Mouse (Mus musculus): Measurements from ENCODE around the gene Nsun4. TPM values are rescaled to one million over a fixed set of nuclear protein-coding genes. Genes with fewer than 3 reads are reported as not detected.

The Nsun4 gene
- polyA plus RNA-seq, 1 experiment from 2014 or later, result 21.3 TPM

- Histone ChIP-seq H3K4me3 (ENCODE audit: low read depth, low read length) (peak overlapping the region; percentile 98), H3K4me1 (ENCODE audit: control insufficient read depth, insufficient read depth, low read length) (no peaks in the 10 kb centered on the region), H3K4me2 (ENCODE audit: low read depth, low read length) (peak overlapping the region; percentile 72), H3K36me3 (replicated peaks; ENCODE audit: control insufficient read depth, insufficient read depth, low read depth, low read length) (peaks cover 4% of the 10 kb centered on the region), H3K9ac (replicated peaks; ENCODE audit: low read length) (peak overlapping the region; percentile 88), H3K9me3 (replicated peaks; ENCODE audit: control insufficient read depth, low read length) (no peaks in the 10 kb centered on the region), H3K27me3 (ENCODE audit: control insufficient read depth, insufficient read depth, low read length) (no peaks in the 10 kb centered on the region), H3K27ac (replicated peaks; ENCODE audit: low read depth, low read length) (peak overlapping the region; percentile 97)
- ATAC-seq (replicated peaks; ENCODE audit: insufficient number of reproducible peaks, low FRiP score, low TSS enrichment, low read depth), result peak; percentile 74
- under 1% methylated on average over 70 of the region's 77 CpGs for WGBS
- DNase-seq (ENCODE audit: low spot score), result peak; percentile 75
Observed at GRCm38 (mm10) chr4:116075631-116076368, 22.1 kb upstream of the Nsun4 start.

GRCm38 (mm10) chr4:116074861-116075620, 21.4 kb upstream of the Nsun4 start, which contains the start of the genes Uqcrh and Lrrc41:
Gene Uqcrh (minus strand): TSS chr4:116075071.
Gene Lrrc41 (plus strand): TSS chr4:116075269.
- ATAC-seq (replicated peaks; ENCODE audit: insufficient number of reproducible peaks, low FRiP score, low TSS enrichment, low read depth) (peak; percentile 90), DNase-seq (ENCODE audit: low spot score) (peak; percentile 96)
- Histone ChIP-seq H3K9ac (replicated peaks; ENCODE audit: low read length) (peak within 1 kb of the TSS; percentile 88), H3K4me1 (ENCODE audit: control insufficient read depth, insufficient read depth, low read length) (no peaks in the 10 kb centered on the region), H3K9me3 (replicated peaks; ENCODE audit: control insufficient read depth, low read length) (no peaks in the 10 kb centered on the region), H3K36me3 (replicated peaks; ENCODE audit: control insufficient read depth, insufficient read depth, low read depth, low read length) (no peaks in the 10 kb centered on the region; the same call in 1 of the 2 replicates), H3K27me3 (ENCODE audit: control insufficient read depth, insufficient read depth, low read length) (no peaks in the 10 kb centered on the region), H3K4me2 (ENCODE audit: low read depth, low read length) (peak within 1 kb of the TSS; percentile 72), H3K27ac (replicated peaks; ENCODE audit: low read depth, low read length) (peak within 1 kb of the TSS; percentile 97), H3K4me3 (ENCODE audit: low read depth, low read length) (peak within 1 kb of the TSS; percentile 98)
- WGBS, result under 1% methylated on average over 55 of the region's 55 CpGs

DNA sequence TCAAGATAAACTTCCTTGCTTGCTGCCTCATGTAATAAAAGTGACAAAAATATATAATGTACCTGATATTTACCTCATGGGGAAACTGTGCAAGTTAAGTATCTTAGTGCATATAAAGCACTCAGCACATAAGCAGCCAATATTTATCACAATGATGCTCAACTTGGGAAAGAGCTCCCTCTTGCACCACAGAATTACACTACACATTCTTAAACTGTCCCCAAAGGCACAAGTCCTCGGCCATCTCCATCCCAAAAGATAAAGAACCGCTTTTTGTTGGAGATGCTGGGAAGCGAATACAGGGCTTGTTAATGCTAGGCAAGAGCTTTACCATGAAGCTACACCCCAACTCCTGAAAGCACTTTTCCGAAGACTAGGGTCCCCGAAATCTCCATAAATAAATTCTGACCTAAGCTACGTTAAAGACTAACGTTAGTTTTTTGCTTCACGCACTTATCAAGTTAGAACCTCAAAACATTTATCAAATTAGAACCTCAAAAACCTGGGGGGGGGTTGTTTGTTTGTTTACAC, 20.5 kb upstream of the Nsun4 start:
- no peaks in the 10 kb centered on the region for H3K9me3 ChIP-seq (replicated peaks; ENCODE audit: control insufficient read depth, low read length)
- ATAC-seq (replicated peaks; ENCODE audit: insufficient number of reproducible peaks, low FRiP score, low TSS enrichment, low read depth) (no peak), DNase-seq (ENCODE audit: low spot score) (peak; percentile 39)
- H3K9ac ChIP-seq (replicated peaks; ENCODE audit: low read length), result peak overlapping the region; percentile 57
- H3K36me3 ChIP-seq (replicated peaks; ENCODE audit: control insufficient read depth, insufficient read depth, low read depth, low read length), result no peaks in the 10 kb centered on the region
- H3K4me1 ChIP-seq (ENCODE audit: control insufficient read depth, insufficient read depth, low read length), result no peaks in the 10 kb centered on the region
- WGBS, result 2% methylated on average over 8 of the region's 8 CpGs
- peak overlapping the region; percentile 98 for H3K4me3 ChIP-seq (ENCODE audit: low read depth, low read length)
- H3K4me2 ChIP-seq (ENCODE audit: low read depth, low read length), result peak overlapping the region; percentile 45
- no peaks in the 10 kb centered on the region for H3K27me3 ChIP-seq (ENCODE audit: control insufficient read depth, insufficient read depth, low read length)
- H3K27ac ChIP-seq (replicated peaks; ENCODE audit: low read depth, low read length), result no peak overlapping the region

DNA sequence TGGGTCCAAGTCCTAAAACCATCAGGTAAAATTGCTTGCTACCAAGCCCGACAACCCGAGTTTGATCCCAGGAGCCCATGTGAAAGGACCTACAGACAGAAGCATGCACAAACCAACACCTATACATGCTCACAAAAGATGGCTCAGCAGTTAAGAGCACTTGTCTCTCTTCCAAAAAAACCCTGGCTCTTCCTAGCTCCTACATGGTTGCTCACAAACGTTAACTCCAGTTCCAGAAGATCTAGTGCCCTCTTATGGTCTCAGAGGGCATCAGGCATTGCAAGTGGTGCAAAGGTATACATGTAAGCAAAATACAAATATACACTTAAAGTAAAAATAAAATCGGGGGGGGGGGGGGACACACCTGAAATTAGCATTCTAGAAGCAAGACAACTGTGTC, 19.5 kb upstream of the Nsun4 start:
- ATAC-seq (replicated peaks; ENCODE audit: insufficient number of reproducible peaks, low FRiP score, low TSS enrichment, low read depth) (no peak), DNase-seq (ENCODE audit: low spot score) (no peak)
- Histone ChIP-seq H3K36me3 (replicated peaks; ENCODE audit: control insufficient read depth, insufficient read depth, low read depth, low read length) (no peaks in the 10 kb centered on the region; the same call in 1 of the 2 replicates), H3K4me3 (ENCODE audit: low read depth, low read length) (no peak overlapping the region), H3K4me2 (ENCODE audit: low read depth, low read length) (no peak overlapping the region), H3K9ac (replicated peaks; ENCODE audit: low read length) (no peak overlapping the region), H3K4me1 (ENCODE audit: control insufficient read depth, insufficient read depth, low read length) (no peaks in the 10 kb centered on the region), H3K9me3 (replicated peaks; ENCODE audit: control insufficient read depth, low read length) (no peaks in the 10 kb centered on the region), H3K27ac (replicated peaks; ENCODE audit: low read depth, low read length) (no peak overlapping the region), H3K27me3 (ENCODE audit: control insufficient read depth, insufficient read depth, low read length) (no peaks in the 10 kb centered on the region)
- WGBS, result 61% methylated on average over 4 of the region's 4 CpGs

DNA sequence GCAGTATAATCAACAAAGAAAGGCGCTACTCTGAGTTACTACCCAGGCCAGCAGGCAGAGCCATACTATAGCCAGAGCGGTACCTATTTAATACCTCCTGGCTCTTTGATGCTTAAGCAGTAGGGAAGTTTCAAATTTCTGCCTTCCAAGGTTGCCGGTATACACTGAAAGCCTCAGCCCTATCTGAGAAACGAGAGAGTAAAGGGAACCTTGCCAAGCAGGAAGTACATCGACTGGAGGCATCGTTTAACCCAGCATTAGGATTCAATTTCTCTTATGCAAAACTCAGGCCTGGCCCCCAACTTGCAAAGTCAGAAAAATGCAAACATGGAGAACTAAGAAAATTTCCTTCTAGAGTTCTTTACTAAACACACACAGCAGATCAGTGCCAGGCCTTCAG, 16.4 kb upstream of the Nsun4 start:
- no peak for ATAC-seq (replicated peaks; ENCODE audit: insufficient number of reproducible peaks, low FRiP score, low TSS enrichment, low read depth)
- WGBS, result 79% methylated on average over 6 of the region's 6 CpGs
- peaks cover 3% of the 10 kb centered on the region for H3K36me3 ChIP-seq (replicated peaks; ENCODE audit: control insufficient read depth, insufficient read depth, low read depth, low read length)

DNA sequence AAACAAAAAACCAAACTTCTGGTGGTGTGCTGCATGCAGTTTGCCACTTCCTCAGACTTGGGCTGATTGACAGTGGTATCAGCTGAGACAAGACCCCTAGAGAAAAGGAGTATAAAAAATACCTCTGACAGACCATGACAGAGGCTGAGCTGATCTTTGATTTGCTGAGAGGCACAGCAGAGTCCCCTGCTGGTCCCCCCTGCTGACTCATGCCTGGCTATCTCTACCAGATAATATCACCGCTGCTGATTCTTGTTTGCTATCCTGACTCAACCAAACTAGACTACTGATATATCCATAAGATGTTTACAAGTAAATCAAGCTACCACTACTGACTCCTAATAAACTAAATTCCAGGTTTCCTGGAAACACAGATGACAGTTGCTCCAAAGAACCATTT, 10.2 kb upstream of the Nsun4 start:
- Histone ChIP-seq H3K4me3 (ENCODE audit: low read depth, low read length) (no peak overlapping the region), H3K27me3 (ENCODE audit: control insufficient read depth, insufficient read depth, low read length) (no peaks in the 10 kb centered on the region)

More for the DNA sequence above, 16.4 kb upstream of the Nsun4 start:
- no peaks in the 10 kb centered on the region for H3K27me3 ChIP-seq (ENCODE audit: control insufficient read depth, insufficient read depth, low read length)
- H3K4me2 ChIP-seq (ENCODE audit: low read depth, low read length), result no peak overlapping the region
- no peak for DNase-seq (ENCODE audit: low spot score)
- H3K27ac ChIP-seq (replicated peaks; ENCODE audit: low read depth, low read length), result no peak overlapping the region
- H3K4me1 ChIP-seq (ENCODE audit: control insufficient read depth, insufficient read depth, low read length), result no peaks in the 10 kb centered on the region
- H3K4me3 ChIP-seq (ENCODE audit: low read depth, low read length), result no peak overlapping the region
- H3K9ac ChIP-seq (replicated peaks; ENCODE audit: low read length), result no peak overlapping the region
- no peaks in the 10 kb centered on the region for H3K9me3 ChIP-seq (replicated peaks; ENCODE audit: control insufficient read depth, low read length)

GRCm38 (mm10) chr4:116059012-116059726, 5.5 kb upstream of the Nsun4 start:
- no peak overlapping the region for H3K9ac ChIP-seq (replicated peaks; ENCODE audit: low read length)
- H3K27me3 ChIP-seq (ENCODE audit: control insufficient read depth, insufficient read depth, low read length), result no peaks in the 10 kb centered on the region
- no peaks in the 10 kb centered on the region for H3K4me1 ChIP-seq (ENCODE audit: control insufficient read depth, insufficient read depth, low read length)
- H3K36me3 ChIP-seq (replicated peaks; ENCODE audit: control insufficient read depth, insufficient read depth, low read depth, low read length), result no peaks in the 10 kb centered on the region
- ATAC-seq (replicated peaks; ENCODE audit: insufficient number of reproducible peaks, low FRiP score, low TSS enrichment, low read depth), result no peak
- H3K4me3 ChIP-seq (ENCODE audit: low read depth, low read length), result no peak overlapping the region
- H3K27ac ChIP-seq (replicated peaks; ENCODE audit: low read depth, low read length), result no peak overlapping the region
- no peaks in the 10 kb centered on the region for H3K9me3 ChIP-seq (replicated peaks; ENCODE audit: control insufficient read depth, low read length)
- no peak overlapping the region for H3K4me2 ChIP-seq (ENCODE audit: low read depth, low read length)
- WGBS, result 83% methylated on average over 5 of the region's 5 CpGs
- DNase-seq (ENCODE audit: low spot score), result no peak

More for the DNA sequence above, 10.2 kb upstream of the Nsun4 start:
- Histone ChIP-seq H3K36me3 (replicated peaks; ENCODE audit: control insufficient read depth, insufficient read depth, low read depth, low read length) (peaks cover 3% of the 10 kb centered on the region), H3K27ac (replicated peaks; ENCODE audit: low read depth, low read length) (no peak overlapping the region), H3K9ac (replicated peaks; ENCODE audit: low read length) (no peak overlapping the region), H3K4me1 (ENCODE audit: control insufficient read depth, insufficient read depth, low read length) (no peaks in the 10 kb centered on the region), H3K9me3 (replicated peaks; ENCODE audit: control insufficient read depth, low read length) (no peaks in the 10 kb centered on the region), H3K4me2 (ENCODE audit: low read depth, low read length) (no peak overlapping the region)
- no peak for ATAC-seq (replicated peaks; ENCODE audit: insufficient number of reproducible peaks, low FRiP score, low TSS enrichment, low read depth)
- WGBS, result 73% methylated on average over 1 of the region's 1 CpGs
- DNase-seq (ENCODE audit: low spot score), result no peak
